Mouse (Mus musculus): ENCODE measurements around the gene Gm8237. TPM values are rescaled to one million over a fixed set of nuclear protein-coding genes. Genes with fewer than 3 reads are reported as not detected.

The Gm8237 gene
- polyA plus RNA-seq, 1 experiment from 2014 or later: not detected

Other genes starting within 250 kb of the Gm8237 start
- not detected in 2 replicates for gene Gm8265, start 247.4 kb downstream of the Gm8237 start, polyA plus RNA-seq (2015; fragmentation: Nextera tagmentation; extraction: Ambion mirVana)
- not detected in 2 replicates for gene Gm9603, start 192.9 kb downstream of the Gm8237 start, polyA plus RNA-seq (2015; fragmentation: Nextera tagmentation; extraction: Ambion mirVana)
- 0.14 TPM in 1 of 2 replicates, not detected in the other for gene Gm3373, start 138.8 kb downstream of the Gm8237 start, polyA plus RNA-seq (2015; fragmentation: Nextera tagmentation; extraction: Ambion mirVana)
- gene Gm3383, start 72.4 kb downstream of the Gm8237 start, polyA plus RNA-seq (2015; fragmentation: Nextera tagmentation; extraction: Ambion mirVana): 0.50 and 0.75 TPM in 2 replicates
- gene Gm3424, start 50.1 kb downstream of the Gm8237 start, polyA plus RNA-seq (2015; fragmentation: Nextera tagmentation; extraction: Ambion mirVana): not detected in 2 replicates
- 0.20 and 0.25 TPM in 2 replicates for gene Gm3248, start 81.4 kb upstream of the Gm8237 start, polyA plus RNA-seq (2015; fragmentation: Nextera tagmentation; extraction: Ambion mirVana)
- not detected in 2 replicates for gene Gm3453, start 98.8 kb upstream of the Gm8237 start, polyA plus RNA-seq (2015; fragmentation: Nextera tagmentation; extraction: Ambion mirVana)
- not detected in 2 replicates for gene Gm6337, start 177.9 kb upstream of the Gm8237 start, polyA plus RNA-seq (2015; fragmentation: Nextera tagmentation; extraction: Ambion mirVana)
- 0.47 and 0.50 TPM in 2 replicates for gene Gm8206, start 213.6 kb upstream of the Gm8237 start, polyA plus RNA-seq (2015; fragmentation: Nextera tagmentation; extraction: Ambion mirVana)
- 0.79 and 1.1 TPM in 2 replicates for gene Gm3468, start 228.3 kb upstream of the Gm8237 start, polyA plus RNA-seq (2015; fragmentation: Nextera tagmentation; extraction: Ambion mirVana)
- gene Gm3476, start 245.4 kb upstream of the Gm8237 start, polyA plus RNA-seq (2015; fragmentation: Nextera tagmentation; extraction: Ambion mirVana): not detected in 2 replicates

Measured in kidney, postnatal 0 days (tissue).